Mouse (Mus musculus): Measurements from ENCODE around the gene Aspscr1.
A peak's percentile ranks its signal among the peaks of the same experiment; 100 is the strongest.

Aspscr1 gene

DNA sequence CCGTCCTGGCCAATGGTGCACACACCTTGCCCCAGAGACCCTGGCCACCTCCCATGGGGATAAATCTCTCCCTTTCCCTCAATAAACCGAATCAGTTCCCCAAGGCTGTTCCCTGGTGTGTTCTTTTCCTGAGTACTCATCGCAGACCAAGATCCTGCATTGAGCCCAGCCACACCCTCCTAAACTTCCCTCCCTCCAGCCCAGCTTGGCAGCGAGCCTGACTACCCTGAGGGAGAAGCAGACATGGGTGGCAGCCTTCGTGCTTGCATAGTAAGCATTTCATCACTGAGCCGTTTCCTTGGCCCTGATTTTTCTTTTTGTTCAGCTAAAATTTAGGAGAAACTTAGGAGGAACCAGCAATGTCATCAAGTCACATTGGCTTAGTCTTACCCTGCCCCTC is 60.7 kb downstream of the Aspscr1 start:
- no peak for DNase-seq (ENCODE audit: low read depth)

DNA sequence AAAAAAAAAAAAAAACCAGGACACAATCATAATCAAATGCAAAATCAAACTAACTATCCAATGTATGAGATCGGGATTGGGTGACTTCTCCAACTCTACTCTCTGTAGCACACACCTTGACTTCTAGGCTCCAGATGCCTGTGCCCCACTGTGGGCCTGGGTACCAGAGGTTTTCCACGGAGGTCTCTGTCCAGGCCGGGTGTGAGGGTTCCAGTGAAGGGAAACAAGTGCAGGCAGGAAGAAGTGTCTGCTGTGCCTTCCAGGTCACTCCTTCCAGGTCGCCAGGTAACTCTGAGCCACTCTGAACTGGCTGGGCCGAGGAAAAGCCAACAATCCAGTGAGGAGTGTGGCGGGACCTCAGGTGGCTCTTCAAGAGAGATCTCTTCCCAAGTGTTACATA is 63.7 kb downstream of the Aspscr1 start:
- no peak for DNase-seq (ENCODE audit: low read depth)

DNA sequence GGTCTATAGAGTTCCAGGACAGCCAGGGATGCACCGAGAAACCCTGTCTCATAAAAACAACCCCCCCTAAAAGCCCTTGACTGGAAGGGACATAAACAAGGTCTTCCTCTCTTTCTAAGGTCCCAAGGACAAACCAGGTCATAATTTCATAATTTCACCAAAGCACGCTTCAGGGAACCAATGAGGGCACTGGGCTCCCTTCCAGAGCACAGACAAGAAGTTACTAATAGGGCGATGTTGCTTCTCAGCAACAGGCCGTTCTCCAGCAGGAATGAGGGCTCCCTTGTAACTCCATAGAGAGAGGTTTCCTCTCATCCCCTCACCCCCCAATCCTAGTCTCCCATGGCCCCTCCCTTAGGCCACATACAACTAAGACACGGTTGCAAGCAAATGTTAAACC is 68.2 kb downstream of the Aspscr1 start:
- DNase-seq (ENCODE audit: low read depth) = no peak

DNA sequence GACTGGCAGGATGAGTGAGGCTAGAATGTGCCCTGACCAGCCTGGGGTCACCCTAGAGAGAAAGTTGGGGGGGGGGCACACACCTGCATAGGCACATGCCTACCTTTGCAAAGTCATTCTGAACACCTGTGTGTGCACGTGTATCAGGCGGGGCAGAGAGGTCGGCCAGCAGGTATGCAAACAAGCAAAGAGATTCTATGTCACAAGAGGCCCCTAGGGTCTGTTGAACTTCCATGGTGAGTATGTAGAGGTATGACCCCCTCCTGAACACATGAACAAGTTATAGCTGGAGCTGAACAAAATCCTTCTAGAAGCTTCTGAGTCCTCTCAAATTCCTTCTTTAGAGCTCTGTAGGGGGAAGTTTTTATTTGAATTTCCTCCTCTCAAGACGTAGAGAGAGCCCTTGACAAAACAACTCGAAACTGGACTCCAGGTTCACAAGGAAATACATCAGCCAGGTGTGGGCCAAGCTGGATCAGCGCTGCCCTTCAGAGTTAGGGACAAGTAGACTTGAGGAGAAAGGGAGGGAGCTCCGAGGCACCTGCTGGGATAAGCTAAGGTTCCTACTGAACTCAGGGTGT is 71.4 kb downstream of the Aspscr1 start:
- DNase-seq (ENCODE audit: low read depth) = no peak

DNA sequence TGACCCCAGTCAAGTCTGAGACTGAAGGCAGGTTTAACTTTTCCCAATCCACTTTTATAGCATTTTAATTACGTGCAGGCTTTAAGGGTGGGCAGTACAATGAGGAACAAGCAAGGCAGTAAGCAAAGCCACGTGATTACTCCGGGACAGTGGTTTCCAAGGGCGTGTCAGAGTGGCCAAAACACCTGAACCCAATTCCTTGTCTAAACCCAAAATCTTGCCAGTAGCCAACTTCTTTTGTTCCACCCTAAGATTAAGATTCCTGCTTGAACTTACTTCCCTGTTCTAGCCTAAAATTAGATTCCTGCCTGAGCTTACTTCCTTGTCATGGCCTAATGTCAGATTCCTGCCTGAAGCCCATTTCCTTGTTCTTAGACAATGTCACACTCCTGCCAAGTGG is 75.2 kb downstream of the Aspscr1 start:
- DNase-seq (ENCODE audit: low read depth) = no peak

DNA sequence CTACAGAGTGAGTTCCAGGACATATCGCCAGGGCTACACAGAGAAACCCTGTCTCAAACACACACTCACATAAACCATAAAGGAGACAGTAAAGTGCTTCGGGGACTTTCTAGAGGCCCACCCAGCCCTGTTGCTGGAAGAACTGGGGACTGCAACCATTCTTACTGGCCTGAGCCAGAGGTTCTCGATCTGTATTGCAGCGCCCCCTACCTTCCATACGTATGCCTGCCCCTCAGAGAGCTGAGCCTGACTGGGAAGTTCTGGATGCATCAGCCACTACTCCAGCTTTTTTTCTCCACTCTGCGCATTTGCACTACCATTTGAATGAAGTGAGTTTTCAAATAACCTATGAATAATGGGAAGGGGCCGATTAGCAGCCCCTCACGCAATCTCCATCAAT is 76.7 kb downstream of the Aspscr1 start:
- peak; percentile 70 for DNase-seq (ENCODE audit: low read depth)

DNA sequence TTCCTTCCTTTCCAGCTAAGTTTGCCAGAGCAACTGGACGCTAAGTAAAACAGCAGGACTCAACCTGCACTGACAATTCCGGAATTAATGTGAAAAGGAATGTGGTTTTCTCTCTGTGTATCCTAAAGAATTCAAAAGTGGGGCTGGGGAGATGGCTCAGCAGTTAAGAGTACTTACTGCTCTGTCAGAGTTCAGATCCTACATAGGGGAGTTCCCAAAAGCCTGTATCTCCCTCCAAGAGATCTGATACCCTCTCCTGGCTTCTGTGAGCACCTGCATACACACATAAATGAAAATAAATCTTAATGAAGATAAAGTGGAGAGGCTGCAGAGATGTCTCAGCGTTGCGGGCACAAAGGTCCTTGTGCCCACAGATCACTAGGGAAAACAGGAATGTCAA is 78.8 kb downstream of the Aspscr1 start:
- no peak for DNase-seq (ENCODE audit: low read depth)

All from induced T-regulatory cell, adult 2 months (primary cell).